Mouse (Mus musculus): ENCODE data around the gene Polrmt.
"Not testable (repeated sequence)": the region's sequence is repeated elsewhere in the genome, so short reads cannot be mapped to it uniquely, and the experiment has no call there.

Polrmt gene

DNA sequence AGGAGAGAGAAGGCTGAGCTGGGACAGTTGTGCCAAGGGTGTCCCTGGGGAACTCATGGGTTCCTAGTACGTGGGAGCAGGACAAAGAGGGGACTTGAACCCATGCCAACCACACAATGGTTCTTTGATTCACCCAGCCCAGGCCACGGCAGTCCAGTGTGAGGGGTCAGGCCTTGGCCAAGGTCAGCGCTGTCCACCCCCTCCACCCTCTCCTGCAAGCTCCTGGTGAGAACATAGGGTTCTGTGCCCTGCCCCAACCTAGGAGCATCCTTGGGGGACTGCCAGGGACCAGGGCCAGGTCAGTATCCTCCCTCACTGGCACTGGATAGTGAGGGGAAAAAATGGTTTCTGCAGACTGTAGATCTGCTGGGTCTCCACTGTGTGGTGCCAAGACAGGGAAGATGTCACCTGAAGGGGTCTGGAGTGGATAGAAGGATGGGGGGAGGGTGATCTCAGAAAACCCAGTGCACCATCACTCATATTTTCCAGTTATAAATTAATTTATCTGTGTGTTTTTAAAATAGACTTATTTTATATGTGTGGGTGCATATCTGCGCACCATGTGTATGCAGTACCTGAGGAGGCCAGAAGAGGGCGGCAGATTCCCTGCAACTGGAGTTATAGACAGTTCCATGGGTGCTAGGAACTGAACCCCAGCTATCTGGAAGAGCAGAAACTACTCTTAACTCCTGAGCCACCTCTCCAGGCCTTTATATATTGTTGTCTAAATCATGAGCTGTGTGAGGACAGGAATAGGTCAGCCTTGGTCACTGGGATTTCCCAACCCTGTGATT lies 28.3 kb upstream of the Polrmt start:
- no peak for DNase-seq (ENCODE audit: low spot score in 2 of 2)

DNA sequence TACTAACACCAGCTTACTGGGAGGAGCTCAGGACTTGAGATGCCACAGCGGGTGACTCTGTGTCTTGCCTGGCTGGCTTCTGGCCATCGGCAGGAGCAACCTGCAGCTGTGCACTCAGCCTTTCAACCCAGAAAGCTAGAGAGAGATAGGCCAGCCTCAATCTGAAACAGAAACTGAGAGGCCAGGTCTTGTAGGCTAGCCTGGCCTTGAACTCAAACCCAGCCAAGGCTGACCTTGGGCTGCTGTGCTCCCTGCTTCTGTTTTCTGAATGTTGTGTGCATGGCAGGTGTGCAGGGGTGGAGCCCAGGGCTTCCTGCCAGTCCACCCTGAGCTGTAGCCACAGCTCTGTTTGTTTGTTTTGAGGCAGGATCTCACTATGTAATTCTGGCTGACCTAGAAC lies 26.8 kb upstream of the Polrmt start:
- no peak for DNase-seq (ENCODE audit: low spot score in 2 of 2)

DNA sequence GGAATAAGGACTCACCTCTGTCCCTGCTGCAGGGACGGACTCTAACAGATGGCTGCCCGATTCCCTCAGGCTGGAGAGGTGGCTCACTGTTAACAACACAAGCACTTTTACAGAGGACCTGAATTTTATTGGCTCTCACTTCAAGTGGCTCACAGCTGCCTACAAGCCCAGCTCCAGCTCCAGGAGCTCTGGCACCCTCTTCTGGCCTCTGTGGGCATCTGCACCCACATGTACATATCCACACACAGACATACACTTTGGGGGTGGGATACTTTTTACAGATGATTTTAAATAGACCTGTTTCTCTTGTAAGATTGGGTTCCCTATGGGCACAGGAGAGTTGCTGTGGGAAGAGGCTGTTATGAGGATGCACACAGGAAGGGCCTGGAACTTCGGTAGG lies 25.9 kb upstream of the Polrmt start:
- no peak for DNase-seq (ENCODE audit: low spot score in 2 of 2)

DNA sequence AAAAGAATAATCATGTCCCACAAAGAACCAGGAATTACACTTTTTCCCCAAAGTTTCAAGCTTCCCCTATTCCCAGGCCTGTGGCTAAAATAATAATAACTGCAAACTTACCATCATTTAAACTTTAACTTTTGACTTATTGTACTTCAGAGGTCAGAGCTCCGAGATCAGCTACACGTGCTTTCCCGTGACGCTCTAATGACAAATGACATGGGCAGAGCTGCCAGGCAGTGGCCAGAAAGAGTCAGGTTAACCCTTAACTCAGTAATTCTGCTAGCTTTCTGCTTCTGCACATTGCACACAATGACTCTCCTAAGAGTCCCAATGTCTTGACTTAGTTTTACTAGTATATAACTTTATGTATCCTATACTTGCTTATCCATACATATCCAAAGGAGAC lies 22.9 kb upstream of the Polrmt start:
- DNase-seq (ENCODE audit: low spot score in 2 of 2): no peak

DNA sequence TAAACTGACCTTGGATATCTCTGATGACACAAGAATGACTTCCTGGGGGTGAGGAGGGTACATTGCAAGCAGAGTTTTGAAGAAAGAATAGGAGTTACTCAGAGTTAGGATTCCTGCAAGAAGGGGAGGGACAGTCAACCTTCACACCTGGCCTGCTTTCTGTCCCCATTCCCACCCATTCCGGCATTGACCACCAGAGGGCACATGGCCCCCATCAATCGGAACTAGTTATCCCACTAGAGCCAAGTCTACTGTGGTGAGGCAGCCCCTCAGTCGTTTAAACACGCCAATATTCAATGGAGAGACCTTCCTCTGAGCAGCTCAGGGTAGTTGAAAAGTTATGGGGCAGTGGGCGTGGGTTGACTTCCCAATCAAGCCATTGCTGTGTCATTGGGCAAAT lies 22.0 kb upstream of the Polrmt start:
- DNase-seq (ENCODE audit: low spot score in 2 of 2): peak; percentile 64 to 70

DNA sequence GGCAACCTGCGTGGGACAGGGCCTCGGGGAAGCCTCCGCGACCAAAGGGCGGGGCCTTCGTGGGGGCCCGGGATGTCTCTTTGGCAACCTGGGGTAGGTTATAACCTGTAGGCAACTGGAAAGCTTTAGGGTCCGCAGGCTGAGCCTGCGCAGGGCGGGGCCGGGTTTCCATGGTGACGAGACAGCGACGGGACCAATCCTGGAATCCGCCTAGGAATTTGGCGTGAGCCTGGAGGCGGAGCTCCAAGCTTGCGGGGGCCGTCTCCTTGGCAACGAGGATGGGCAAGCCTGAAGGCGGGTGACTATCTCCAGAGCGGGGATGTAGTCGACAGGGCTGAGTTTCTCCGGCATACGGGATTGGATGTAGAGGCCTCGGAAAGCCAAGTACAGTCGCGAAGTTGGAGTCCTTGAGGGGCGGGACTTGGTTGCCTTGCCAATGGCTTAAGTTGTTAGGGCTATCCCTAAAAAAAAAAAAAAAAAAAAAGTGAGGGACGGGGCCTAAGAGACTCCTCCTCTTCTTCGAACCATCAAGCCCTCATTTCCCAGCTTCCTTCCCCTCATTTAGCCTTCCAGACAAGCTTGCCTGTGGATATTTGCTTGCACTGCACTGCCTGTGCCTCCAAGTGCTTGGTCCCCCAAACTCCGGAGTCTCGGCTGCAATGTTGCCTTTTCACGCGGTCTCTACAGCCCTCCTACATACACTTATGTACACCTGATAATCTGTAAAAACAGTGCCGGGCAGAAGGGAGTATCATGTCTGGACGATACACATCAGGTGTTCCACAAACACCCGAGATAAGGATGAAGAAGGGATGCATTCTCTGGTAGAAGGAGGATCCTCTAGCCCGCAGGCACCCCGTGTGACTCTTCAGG lies 21.2 kb upstream of the Polrmt start:
- DNase-seq (ENCODE audit: low spot score in 2 of 2): peak; percentile 89

DNA sequence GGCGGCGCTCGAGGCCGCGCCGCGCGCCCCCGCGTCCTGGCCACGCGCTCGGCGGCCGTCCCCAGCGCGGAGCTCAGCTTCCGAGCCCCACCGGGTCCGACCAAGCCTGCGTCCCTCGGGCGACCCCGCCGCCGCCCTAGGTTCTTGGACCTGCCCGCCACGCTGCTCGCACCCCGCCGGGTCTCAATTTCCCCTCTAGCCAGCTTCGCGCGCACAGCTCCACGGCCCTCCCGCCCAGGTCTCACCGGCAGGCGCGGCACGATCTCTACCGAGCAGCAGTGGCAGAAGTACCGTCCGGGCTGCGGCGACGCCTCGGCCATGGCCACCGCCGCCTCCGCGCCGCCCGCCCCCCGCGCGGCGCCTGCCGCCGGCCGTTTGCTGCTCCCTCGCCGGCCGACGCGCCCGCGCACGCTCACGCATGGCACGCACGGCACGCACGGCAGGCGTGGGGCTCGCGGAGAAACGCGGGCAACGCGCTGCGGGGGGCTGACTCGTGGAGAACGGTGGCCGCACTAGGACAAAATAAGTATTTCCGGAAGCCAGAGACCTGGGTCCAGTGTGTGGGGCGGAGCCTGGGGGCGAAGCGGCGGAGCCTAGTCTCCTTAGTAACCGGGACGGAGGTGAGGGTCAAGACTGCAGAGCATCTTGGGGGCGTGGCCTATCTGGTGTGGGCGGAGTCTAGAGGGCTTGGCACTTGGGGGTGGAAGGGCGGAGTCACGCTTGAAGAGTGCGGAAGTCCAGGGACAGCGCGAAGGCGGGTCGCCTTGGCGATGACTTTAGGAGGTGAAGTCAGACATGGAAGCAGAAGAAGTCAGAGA lies 20.3 kb upstream of the Polrmt start, which contains the start of gene Rnf126:
TSS of gene Rnf126 (minus strand) at position 445 of the 818 bp plus-strand sequence.
- peak; percentile 99 for DNase-seq (ENCODE audit: low spot score in 2 of 2)

DNA sequence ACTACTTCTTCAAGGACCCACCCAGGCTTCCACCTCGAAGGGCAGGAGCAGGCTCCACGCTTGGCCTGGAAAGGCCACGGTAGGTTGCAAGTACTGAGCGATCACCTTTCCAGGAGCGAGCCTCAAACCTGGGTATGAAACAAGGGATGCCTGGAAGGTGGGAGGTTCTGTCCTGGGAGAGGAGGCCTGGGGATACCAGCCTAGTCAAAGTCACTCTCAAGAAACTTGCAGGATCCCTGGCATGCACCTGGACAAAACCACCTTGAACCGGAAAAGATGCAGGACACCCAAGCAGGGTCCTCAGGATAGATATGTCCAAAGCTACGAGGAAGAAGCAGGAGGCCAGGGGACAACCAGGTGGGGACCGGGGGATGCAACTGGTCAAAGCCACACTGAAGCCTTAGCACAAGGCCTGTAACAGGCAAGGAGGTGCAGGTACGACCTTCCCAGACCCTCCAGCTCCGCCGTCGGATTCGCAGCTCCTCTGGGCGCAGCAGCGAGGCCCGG lies 19.7 kb upstream of the Polrmt start:
- DNase-seq (ENCODE audit: low spot score in 2 of 2): peak in 1 of 2 experiments; percentile 50

DNA sequence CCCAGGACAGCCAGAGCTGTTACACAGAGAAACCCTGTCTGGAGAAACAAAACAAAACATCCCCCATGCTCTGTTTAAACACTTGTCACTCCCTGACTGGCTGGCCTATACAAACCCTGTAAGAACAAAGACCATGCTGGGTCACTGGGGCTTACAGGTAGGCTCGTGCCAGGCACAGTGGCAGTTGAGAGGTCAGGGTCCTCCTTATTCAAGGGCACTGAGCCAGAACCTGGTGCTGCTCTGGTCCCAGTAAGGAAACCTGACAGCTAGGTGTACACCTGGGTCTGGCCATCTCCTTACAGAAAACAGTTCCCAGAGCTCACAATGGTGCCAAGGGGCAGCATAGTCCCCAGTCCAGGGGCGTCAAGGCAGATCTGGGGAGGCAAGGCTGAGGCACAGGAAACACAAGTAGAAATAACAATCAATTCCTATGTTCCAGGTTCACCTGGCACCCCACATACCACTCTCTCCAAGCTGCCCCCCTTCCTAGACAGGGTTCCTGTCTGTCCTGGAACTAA lies 18.9 kb upstream of the Polrmt start:
- DNase-seq (ENCODE audit: low spot score in 2 of 2): no peak

DNA sequence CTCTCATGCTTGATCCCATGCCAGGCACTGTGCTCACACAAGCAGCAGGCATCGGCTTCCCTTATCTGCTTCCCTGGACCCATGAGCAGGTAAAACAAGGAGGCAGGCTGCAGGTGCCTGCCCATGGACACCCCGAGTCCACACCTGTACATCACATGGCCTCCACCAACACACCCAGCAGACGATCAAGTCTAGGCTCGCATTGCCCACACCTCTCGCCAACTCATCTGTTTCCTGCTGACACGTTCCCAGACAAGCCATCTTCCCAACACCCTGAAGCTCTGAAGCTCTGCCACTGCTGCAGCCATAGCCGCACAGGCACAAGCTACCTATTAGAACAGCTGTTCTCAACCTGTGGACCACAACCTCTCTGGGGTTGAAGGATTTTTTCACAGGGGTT lies 17.9 kb upstream of the Polrmt start:
- DNase-seq (ENCODE audit: low spot score in 2 of 2): no peak

DNA sequence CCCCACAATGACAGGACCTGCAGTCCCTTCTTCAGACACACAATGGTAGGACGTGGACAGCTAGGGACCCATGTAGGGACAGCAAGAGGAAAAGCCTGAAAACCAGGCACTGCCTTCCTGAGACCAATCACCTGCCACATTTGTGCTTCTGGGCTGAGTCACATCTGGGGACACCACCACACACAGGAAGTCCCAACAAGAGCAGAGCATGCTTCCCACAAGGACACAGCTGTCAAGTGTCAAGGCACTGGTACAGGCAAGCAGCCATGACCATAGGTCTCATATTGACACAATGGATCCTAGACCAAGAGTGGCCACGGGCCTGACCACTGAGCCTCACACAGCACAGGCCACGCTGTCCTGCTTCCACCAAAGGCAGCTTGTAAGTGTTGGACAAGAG lies 16.5 kb upstream of the Polrmt start:
- DNase-seq (ENCODE audit: low spot score in 2 of 2): no peak

DNA sequence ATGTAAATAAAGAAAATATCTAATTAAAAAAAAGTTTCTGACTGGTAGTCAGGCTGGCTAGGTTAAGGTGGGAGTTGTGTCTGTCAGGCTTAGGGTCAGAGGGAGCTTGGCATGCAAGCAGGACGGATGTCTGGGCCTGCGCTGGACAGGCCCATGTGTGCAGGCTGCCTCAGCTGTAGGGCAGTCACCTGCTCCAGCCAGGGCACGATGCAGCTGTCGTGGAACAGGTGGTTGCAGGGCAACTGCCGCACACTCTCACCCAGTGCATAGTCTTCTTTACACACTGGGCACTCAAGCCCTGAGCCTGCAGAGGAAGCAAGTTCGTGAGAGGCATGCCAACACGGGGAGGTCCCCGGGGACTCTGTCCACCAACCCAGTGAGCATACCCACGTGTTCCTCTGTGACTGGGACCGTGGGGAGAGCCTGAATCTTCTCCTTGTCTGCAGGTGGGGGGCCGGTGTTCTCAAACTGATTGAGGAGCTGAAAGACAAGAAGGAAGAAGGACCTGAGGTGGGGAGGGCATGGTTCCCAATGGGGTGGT lies 14.3 kb upstream of the Polrmt start:
- no peak for DNase-seq (ENCODE audit: low spot score in 2 of 2)

DNA sequence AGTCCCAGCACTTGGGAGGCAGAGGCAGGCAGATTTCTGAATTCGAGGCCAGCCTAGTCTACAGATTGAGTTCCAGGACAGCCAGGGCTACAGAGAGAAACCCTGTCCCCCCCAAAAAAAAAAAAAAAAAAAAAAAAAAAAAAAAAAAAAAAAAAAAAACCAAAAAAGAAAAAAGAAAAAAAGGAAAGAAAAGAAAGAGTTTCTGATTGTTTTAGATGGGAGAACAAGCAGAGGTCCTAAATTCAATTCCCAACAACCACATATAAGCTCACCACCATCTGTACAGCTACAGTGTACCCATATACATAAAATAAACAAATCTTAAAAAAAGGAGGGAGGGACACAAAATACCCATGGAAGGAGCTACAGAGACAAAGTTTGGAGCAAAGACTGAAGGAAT lies 13.3 kb upstream of the Polrmt start:
- not testable (repeated sequence) for DNase-seq (ENCODE audit: low spot score in 2 of 2)

DNA sequence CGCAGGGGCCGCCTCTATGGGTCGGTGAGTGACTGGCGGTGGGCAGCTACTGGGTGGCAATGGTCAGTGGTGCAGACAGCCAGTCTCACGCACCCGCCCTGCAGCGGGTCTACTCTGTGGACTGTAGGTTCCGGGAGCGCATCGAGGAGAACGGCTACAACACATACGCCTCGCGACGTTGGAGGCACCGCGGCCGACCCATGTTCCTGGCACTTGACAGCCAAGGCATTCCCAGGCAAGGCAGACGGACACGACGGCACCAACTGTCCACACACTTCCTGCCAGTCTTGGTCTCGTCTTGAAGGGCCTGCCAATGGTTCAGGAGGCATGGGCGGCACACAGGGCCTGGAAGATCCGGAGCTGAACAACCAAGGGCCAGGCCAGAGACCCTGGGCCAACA lies 10.3 kb upstream of the Polrmt start:
- no peak for DNase-seq (ENCODE audit: low spot score in 2 of 2)

DNA sequence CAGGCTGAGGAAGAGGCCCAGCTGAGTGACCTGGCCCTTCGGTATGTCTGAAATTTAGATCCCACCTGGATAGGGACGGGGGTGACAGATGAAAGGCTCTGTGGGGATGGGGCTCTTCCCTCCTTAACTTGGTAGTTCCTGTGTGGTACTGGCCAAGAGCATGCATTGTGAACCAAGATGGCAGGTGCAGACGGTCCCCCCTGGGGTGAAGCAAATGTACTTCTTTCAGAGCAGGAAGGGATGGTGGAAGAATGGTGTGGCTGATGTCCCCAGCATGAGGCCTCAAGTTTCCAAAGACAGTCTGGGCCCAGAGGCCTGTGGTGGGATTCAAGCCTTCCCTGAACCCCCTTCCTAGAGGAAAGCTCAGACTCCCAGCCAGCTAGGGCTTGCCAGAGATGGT lies 9.5 kb upstream of the Polrmt start:
- DNase-seq (ENCODE audit: low spot score in 2 of 2): no peak

DNA sequence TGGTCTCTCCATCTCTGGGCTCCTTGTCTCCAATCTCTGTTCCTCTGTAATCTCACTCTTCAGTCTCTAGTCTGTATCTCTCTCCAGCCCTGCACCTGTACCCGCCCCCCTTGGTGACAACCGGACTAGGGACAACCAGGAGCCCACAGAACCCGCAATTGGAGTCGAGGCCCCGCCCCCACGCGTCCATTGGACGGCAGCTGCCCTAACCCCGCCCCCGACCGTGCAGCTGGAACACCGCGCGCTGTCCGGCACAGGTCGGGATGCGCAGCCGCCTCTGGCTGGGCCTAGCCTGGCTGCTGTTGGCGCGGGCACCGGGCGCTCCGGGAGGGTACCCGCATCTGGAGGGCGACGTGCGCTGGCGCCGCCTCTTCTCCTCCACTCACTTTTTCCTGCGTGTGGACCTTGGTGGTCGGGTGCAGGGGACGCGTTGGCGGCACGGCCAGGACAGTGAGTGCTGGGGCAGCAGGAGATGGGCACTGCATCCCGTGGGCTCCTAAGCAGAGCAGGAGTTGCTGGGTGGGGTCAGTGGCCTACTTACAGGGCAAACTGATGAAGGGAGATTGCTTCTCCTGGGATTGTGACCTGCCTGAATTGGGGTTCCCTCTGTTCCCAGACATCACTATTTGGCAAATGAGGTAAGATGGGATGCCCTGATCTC lies 8.6 kb upstream of the Polrmt start, which contains the start of gene Fgf22:
TSS of gene Fgf22 (plus strand) at position 221 of the 661 bp plus-strand sequence.
- DNase-seq (ENCODE audit: low spot score in 2 of 2): no peak

DNA sequence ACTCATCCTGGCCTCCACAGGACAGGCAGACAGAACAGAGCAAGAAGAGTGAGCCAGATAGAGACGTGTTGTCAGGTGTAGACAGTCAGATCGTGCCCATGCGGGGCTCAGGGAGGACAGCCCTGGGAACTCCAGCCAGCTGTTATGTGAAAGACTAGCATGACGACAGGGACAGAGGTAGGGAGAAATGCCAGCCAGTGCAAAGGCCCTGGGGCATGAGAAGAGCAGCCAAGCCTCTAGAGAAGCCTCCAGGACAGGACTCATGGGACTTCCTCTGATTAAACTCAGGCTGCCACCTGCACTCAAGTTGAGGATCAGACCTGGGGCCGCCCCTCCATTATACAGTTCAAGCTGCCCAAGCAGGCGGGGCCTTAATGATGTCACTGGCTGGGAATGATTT lies 2.1 kb upstream of the Polrmt start:
- DNase-seq (ENCODE audit: low spot score in 2 of 2): no peak

DNA sequence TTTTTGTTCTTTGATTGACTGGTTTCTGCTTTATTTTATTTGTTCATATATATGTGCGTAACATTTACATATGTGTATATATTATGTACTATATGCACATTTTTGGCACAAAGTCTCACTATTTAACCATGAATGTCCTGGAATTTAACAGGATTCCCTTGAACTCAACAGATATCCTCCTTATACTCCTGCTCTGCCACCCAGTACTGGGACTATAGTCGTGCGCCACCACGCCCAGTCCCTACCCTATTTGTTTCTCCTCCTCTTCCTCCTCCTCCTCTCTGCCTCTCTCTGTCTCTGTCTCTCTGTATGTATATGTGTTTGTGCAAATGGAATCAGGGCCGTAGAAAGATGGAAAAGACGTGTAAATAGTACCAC lies 382 bp upstream of the Polrmt start:
- DNase-seq (ENCODE audit: low spot score in 2 of 2): no peak

DNA sequence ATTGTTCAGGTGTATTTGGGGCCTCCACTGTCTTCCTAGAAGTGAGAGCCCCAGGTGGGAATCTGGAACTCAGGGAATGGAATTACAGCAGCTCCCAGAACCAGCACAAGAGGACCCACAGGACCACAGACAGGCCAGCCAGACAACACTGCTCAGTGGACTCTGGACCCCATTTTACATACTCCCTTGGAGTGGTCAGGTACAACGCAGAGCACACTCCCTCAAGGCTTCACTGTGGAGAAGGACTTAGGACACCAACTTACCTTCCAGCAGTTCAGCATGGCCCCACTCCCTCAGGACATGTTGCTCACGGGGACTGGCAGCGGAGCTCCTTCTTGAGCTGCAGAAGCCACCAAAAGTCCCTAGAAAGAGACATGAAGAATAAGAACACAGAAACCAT lies 970 bp downstream of the Polrmt start:
- no peak for DNase-seq (ENCODE audit: low spot score in 2 of 2)

DNA sequence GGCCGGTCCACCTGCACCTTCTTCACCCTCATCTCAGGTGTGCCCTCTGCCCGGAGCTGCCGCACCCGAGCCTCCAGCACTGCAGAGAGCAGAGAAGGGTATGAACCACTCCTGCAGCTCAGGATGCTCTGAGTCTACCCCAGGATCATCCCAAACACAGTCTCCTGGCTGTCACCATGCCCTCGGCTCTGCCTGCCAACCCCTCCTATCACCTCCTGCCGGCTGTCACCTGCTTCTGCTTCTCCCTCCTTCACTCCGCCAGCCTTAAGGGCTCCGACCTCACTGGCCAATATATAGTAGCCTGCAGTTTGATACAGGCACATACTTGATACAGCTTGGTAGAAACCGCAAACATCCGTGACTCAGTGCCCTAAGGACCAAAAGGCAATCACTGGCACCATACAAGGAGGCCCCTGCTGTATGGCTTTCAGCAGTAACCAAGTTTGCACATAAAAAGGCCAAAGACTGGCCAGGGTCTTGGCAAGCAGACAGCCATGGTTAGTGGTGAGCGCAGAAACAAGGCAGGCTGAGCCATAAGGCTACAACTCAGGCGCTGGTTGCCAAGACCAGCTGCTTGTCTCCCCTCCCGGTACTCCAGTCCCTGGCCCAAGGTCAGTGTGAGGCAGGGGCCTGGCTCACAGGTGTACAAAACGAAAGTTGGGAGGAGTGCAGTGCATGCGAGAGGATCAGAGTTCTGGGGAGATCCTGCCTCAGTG lies 2.6 kb downstream of the Polrmt start:
- no peak for DNase-seq (ENCODE audit: low spot score in 2 of 2)
